Mouse (Mus musculus) myocyte (in vitro differentiated cells): ENCODE data around the gene A730071L15Rik.
A peak's percentile ranks its signal among the peaks of the same experiment; 100 is the strongest.

Experiments used
- MAX ChIP-seq: IDR thresholded peaks from one replicate; pipeline ENCODE4 v1.6.1; 2011; ENCODE audit warnings: low read depth, mild to moderate bottlenecking, control low read depth
- MYOD1 ChIP-seq, 3 experiments: IDR thresholded peaks; one replicate each; pipeline ENCODE4 v1.6.1; 2011; ENCODE audit warnings: control low read depth in 2 of 3, low read depth in 2 of 3, mild to moderate bottlenecking in 2 of 3, moderate library complexity in 1 of 3; ENCODE audit not compliant: insufficient read length in 2 of 3, control insufficient read depth in 1 of 3
- POLR2A ChIP-seq: IDR thresholded peaks from one replicate; pipeline ENCODE4 v1.6.1; 2011; ENCODE audit warnings: low read depth, mild to moderate bottlenecking, control low read depth, moderate library complexity; ENCODE audit not compliant: insufficient read length
- POLR2AphosphoS2 ChIP-seq: IDR thresholded peaks from one replicate; pipeline ENCODE4 v1.6.1; 2011; ENCODE audit warnings: low read depth, control low read depth; ENCODE audit not compliant: insufficient read length
- REST ChIP-seq: IDR thresholded peaks from one replicate; pipeline ENCODE4 v1.6.1; 2011; ENCODE audit warnings: mild to moderate bottlenecking, control low read depth, moderate library complexity; ENCODE audit not compliant: insufficient read depth, insufficient read length
- TCF12 ChIP-seq: IDR thresholded peaks from one replicate; pipeline ENCODE4 v1.6.1; 2011; ENCODE audit warnings: mild to moderate bottlenecking, control low read depth; ENCODE audit not compliant: poor library complexity, insufficient read depth, severe bottlenecking
- USF1 ChIP-seq: IDR thresholded peaks from one replicate; pipeline ENCODE4 v1.6.1; 2011; ENCODE audit warnings: low read depth, mild to moderate bottlenecking, control low read depth, moderate library complexity

DNA sequence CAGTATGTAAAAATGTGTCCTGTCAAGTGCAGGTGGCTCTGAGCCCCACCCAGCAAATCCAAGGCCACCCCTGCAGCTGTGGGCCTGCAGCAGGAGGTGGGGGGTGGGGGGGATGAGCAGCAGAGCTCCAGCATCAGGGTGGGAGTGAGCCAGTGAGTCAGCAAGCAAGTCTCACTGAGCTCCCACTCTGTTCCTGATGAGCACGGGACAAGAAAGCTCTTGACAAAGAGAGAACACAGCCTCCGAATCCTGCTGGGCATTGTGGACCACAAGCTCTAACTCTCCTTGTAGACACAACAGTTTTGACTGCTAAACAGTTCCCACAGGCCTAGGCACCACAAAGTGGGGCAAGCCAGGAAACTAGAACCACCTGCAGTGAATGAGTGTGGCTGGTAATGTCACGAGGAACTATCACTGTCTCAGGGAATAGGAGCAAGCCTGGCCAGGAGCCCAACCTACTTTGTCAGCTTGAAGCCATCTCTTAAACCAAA, 45.6 kb upstream of the A730071L15Rik start:
- TF ChIP-seq POLR2A: no peak
- TF ChIP-seq REST: no peak
- no peak for TF ChIP-seq USF1
- peak in 1 of 3 experiments; percentile 81 for TF ChIP-seq MYOD1 (IDR thresholded peaks at IDR 0.05; ENCODE audit: control insufficient read depth in 1 of 3, insufficient read length in 2 of 3, low read depth in 2 of 3)
- TF ChIP-seq MAX: no peak
- no peak for TF ChIP-seq TCF12
- no peak for TF ChIP-seq POLR2AphosphoS2
